Mouse (Mus musculus) ovary, adult 18-20 months (tissue): ENCODE measurements around the gene Rabl6.
"Not testable (repeated sequence)": the region's sequence is repeated elsewhere in the genome, so short reads cannot be mapped to it uniquely, and the experiment has no call there.

Experiments used
- DNase-seq: peaks from one replicate; pipeline ENCODE4 v3.0.0; 2022; ENCODE audit warnings: low spot score, mixed read lengths

Gene Rabl6

DNA sequence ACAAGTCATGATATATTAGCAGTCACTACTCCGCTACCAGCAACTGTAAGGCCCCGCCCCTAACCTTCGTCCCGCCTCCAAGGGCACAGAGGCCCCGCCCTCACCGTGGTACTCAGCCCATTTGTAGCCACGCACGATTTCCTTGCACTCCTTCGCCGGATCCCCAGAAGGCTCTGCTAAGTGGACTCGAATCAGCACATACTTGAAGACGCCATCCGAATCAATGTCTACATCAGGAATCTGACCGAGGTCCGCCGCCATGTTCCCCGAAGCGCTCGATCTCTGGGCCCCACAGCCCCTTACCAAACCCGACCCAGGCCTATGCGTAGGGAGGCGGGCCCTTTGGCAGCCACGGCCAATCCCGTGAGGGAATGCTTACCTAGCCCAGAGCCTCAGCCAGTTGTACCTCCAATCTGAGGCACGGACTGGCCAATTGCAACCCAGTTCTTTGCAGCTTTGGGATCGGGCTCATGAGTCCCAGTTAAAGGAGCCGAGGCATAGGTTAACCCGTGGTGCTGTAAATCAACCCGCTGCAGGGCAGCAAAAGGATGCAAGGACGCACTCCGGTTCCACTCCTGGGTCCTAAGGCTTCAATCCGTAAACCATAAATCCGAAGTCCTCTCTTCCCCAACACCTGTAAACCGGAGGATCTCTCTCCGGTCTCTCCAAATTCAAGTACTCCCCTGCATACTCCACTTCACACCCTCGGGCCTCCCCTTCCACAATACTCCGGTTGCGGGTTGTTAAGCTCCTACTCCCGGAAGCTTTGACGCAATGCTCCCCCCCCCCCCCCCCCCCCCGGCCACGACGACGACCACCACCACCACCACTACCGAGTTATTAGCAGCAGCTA lies 33.5 kb downstream of the Rabl6 start, which contains the start of the genes Mamdc4 and Phpt1:
Gene Mamdc4, minus strand, starts transcription at position 267 of the 853 bp plus-strand sequence.
Gene Phpt1, minus strand, starts transcription at position 646 of the 853 bp plus-strand sequence.
- DNase-seq: peak; percentile 95

DNA sequence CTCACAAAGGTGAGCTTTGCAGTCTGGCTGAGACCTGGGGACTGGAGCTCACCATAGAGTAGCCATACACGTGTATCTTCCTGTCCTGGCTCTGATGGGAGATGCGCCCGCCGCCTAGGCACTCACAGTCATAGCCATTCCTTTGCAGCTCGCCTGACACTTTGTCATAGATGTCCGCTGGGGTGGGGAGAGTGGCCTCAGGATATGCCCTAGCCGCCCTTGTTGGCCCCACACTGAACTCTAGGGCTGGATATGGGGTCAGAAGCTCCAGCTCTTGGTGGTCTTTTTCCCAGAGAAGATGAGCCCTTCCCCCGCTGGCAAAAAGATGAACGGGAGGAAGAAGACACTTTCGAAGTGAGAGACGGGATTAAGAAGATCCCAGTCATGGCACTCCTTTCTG lies 34.2 kb downstream of the Rabl6 start:
- DNase-seq: no peak

DNA sequence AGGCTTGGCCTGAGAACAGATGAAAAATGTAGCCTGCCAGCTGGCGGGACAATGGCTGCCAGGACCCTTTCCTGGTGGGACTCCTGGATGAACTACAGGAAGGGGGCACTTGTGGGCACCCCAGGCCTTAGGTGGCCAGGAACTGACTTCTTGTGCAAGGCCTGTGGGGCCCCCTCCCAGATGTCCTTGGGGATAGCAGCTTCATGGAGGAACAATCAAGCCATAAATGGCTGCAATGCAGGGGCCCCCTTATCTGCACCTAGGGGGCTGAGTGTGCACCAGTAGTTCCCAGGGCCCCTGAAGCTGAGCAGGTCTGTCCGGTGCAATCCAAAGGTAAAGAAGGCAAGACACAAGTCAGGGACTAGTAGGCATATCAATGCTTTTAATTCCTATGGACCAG lies 35.3 kb downstream of the Rabl6 start:
- DNase-seq: no peak

DNA sequence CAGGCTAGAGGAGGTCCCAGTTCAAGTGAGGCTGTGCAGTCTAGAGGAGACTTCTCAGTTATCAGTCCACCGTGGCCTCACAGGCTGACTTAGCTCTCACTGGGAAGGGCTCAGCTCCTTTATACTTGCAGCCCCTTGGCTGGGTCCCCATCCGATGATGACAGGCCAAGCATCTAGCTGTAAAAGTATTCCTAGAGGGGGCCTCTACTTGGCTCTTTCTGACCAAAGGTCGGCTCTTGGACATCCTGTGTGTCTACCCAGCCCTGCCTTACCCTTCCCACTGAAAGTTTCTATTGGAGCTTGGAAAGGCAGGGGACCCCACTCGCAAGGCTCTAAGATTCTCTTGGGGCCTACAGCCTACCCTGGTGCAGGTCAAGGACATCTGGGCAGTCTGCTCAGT lies 37.1 kb downstream of the Rabl6 start:
- DNase-seq: no peak

DNA sequence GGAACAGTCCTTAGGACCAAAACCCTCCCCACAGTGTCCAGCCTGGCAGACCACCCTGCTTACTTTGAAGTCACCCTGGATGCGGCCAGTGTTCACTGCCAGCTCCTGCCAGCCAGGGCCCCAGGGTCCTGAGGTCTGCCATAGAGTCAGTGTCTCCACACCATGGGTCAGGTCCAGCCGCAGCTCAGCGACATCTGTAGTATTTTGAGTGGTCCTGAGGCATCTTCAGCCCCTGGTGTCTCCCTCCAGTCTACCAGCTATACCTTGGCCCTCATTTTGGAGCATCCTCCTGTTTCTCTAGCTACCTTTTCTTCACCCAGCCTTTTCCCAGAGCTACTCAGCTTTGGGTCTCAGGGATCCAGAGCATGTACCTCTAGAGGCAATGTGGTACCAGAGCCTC lies 39.0 kb downstream of the Rabl6 start:
- DNase-seq: no peak

DNA sequence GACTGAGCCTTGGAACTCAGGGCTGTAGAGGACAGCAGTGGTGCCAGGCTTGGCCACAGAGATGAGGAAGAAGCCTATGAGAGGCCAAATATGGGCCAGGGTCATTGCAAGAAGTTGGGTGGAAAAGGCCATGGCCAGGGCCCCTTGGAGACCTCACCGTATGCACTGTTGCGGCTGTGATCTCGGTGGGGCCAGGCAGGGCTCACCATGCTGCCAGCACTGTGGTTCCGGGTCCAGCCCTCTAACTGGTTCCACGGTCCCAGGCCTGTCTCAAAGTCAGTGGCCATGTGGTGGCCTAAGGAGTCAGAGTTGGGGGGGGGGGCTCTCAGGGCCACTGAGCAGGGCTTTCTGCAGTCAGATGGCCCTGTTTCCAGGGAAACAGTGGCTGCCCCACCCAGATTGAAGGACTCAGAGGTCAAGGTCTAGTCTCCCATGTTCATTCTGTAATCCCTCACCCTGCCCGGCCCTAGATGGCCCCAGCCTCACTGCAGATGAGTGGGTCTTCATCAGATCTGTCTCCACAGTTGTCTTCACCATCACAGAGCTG lies 39.8 kb downstream of the Rabl6 start:
- no peak for DNase-seq

DNA sequence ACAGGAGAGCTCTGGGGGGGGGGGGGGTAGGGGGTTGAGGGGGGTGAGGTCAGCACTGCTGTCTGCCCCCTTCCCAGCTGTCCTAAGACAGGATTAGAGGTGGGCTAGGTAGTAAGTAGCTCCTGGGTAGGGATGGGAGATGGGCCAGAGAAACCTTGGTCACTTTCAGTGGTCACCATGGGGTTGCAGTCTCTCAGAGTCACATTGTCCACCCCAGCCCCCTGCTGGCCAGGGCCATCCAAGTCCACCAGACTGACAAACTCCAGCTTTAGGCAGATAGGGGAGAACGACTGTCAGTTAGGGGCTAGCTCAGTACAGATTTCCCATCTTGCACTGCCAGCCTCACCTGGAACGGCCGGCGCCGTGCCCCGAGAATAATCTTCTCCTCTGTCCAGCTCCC lies 41.8 kb downstream of the Rabl6 start:
- DNase-seq: no peak

DNA sequence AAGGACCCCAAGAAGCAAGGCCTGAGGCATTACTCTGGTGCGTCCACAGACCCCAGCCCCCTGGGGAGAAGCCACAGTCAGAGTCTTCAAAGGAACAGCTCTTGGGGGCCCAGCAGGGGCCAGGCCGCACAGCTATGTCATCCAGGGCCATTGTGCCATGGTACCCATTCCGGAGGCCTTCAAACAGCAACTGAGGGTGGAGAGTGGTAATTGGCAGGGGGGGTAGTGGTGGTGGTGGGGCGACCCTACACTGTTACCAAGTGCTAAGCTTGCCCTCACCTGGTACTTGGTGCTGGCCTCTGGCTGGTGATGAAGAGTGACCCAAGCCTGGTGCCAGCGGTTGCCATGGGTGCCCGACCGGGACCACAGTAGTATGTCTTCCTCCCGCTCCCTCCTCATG lies 42.6 kb downstream of the Rabl6 start:
- no peak for DNase-seq

DNA sequence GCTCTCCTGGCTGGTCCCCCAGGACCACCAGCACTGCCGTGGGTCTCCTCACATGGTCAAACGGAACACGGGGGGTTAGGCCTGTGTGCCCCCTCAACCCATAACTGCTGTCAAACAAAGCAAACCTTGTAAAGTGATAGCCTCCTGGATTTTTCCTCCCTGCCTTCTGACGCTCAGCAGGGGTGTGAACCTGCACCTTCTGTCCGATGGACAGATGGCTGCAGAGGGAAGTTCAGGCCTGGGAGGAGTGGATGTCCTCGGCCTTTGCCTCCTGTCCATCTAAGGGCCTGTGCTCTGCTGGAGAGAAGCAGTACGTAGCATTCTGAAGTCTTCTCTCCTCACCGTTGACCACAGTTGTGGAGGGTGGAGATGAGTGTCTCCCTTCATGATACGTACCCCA lies 46.4 kb downstream of the Rabl6 start:
- DNase-seq: no peak

DNA sequence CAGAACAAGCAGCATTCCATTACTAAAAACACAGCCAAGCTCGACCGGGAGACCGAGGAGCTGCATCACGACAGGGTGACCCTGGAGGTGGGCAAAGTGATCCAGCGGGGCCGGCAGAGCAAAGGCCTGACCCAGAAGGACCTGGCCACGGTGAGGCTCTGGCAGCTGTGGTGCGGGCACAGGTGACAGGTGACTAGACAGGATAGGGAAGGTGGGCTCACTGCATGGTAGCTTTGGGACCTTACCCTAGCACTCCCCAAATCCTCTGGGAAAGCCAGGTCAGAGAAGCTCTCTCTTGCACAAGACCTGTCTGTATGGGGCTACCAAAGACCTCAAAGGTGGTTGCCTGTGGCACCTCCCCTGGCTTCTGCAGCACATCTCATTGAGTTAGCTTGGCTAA lies 47.8 kb downstream of the Rabl6 start:
- no peak for DNase-seq

DNA sequence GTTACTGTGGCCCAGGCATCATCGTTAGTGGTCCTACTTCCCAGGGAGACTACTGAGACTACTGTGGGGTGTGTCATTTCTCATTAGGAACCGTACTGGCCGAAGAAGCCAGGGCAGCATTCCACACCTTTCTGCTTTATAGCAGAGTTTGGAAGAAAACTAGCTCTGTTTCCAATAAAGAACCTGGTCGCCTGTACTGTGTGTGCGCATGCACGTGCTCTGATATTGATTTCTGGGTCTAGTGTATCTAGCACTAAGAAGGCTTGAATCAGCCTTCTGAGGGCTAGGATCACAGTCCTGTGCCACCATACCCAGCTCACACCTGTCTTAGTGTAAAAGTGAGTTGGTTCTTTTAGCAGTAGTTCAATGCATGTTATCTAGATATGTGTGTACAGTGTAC lies 49.5 kb downstream of the Rabl6 start:
- no peak for DNase-seq

DNA sequence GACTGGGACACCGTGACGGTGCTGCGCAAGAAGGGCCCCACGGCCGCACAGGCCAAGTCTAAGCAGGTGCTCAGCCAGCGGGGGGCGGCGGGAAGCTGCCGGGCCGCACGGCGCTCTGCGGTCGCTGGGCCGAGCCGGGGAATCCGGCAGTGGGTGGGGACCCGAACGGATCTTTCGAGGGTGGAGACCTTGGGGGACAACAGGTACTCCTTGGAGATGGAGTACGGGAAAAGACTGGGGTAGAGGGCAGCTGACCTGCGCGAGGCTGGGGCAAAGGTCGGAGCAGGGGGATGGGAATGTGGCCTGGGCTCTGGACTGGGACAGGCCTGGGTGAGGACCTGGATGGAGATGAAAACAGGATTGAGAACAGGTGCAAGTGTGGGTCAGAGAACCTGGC lies 50.4 kb downstream of the Rabl6 start:
- DNase-seq: no peak

DNA sequence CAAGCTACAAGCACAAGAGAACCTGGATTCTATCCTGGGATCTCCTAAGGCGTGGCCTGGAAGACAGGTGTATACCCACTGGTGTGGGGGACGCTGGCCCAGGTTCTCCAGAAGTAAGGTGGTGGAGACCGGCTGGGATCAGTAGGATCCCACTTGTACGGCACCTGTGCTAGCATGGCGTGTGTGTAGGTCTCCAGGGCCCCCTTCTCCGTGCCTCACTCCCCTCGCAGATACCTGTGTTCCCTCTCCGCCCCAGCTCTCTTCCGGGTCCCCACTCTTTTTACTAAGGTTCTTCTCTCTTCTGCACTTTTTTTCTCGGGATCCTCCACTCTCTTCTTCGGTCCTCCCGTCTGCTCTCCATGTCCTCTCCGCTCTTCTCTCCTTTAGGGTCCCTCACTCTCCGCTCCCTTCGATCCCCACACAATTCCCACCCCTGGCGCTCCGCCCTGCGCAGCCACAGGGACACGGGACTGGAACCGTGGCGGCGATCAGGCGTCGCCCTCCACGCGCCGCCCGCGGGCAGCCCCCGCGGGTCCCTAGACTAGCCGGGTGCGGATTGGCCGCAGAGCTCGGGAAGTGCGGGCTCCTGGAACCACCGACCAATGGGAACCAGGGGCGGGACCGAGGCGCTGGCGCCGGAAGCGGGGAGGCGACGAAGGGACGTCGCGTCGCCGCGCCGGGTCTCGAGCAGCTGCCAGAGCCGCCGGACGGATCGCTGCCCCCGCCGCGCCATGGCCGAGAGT lies 50.9 kb downstream of the Rabl6 start, which contains the start of gene Edf1:
Gene Edf1, plus strand, starts transcription at position 627 of the 743 bp plus-strand sequence.
- peak; percentile 92 for DNase-seq

DNA sequence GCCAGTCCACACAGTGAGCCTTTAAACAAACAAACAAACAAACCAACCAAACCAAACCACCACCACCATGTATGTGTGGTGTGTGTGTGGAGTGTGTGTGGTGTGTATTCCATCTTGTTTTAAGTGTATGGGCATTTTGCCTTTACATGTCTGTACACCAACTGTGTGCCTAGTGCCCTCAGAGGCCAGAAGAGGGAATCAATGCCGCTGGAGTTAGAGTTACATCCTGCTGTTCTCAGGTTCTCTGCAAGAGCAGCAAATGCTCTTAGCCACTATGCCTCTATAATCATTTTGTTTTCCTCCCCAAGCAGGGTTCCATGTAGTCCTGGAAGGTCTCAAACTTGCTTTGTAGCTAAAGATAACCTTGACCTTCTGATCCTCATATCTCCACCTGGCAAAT lies 52.0 kb downstream of the Rabl6 start:
- DNase-seq: no peak

DNA sequence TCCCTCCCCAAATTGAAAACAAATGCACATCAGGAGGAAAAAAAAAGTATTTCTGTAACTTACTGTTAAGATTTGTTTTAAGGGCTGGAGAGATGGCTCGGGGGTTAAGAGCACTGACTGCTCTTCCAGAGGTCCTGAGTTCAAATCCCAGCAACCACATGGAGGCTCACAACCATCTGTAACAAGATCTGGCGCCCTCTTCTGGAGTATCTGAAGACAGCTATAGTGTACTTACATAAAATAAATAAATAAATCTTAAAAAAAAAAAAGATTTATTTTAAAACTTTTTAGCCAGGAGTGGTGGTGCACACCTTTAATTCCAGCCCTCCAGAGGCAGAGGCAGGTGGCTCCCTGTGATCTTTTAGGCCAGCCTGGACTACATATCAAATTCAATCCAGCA lies 52.8 kb downstream of the Rabl6 start:
- DNase-seq: not testable (repeated sequence)

DNA sequence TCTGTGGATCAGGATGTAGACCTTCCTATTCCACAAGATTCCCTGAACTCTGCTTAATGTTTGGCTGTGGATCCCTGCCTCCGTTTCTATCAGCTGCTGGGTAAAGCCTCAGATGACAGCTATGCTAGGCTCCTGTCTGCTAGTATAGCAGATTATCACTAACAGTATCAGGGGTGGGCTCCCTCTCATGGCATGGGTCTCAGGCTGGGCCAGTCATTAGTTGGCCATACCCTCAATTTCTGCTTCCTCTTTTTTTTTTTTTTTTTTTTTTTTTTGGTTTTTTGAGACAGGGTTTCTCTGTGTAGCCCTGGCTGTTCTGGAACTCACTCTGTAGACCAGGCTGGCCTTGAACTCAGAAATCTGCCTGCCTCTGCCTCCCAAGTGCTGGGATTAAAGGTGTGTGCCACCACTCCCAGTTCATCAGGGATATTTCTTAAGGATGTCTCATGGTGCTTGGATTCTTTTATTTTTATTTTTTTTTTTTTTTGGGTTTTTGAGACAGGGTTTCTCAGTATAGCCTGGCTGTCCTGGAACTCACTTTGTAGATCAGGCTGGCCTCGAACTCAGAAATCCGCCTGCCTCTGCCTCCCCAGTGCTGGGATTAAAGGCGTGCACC lies 55.0 kb downstream of the Rabl6 start:
- not testable (repeated sequence) for DNase-seq

DNA sequence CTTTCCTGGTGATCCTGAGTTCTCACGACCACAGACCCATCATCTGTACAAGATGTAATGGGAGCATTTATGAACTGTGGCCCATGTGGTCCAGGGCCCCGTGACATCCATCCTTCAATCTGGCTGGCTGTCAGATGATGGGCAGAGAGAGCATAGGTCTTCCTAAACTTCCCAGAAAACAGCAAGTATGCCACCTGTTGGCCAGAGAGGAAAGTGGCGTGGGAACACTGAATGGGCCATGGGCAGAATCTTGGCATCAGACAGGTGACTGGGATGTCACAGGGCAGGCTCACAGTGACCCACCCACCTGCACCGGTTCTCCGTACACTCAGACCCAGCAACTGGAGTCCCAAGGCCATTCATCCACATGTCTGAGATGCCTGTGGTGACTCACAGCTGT lies 57.1 kb downstream of the Rabl6 start:
- DNase-seq: no peak

DNA sequence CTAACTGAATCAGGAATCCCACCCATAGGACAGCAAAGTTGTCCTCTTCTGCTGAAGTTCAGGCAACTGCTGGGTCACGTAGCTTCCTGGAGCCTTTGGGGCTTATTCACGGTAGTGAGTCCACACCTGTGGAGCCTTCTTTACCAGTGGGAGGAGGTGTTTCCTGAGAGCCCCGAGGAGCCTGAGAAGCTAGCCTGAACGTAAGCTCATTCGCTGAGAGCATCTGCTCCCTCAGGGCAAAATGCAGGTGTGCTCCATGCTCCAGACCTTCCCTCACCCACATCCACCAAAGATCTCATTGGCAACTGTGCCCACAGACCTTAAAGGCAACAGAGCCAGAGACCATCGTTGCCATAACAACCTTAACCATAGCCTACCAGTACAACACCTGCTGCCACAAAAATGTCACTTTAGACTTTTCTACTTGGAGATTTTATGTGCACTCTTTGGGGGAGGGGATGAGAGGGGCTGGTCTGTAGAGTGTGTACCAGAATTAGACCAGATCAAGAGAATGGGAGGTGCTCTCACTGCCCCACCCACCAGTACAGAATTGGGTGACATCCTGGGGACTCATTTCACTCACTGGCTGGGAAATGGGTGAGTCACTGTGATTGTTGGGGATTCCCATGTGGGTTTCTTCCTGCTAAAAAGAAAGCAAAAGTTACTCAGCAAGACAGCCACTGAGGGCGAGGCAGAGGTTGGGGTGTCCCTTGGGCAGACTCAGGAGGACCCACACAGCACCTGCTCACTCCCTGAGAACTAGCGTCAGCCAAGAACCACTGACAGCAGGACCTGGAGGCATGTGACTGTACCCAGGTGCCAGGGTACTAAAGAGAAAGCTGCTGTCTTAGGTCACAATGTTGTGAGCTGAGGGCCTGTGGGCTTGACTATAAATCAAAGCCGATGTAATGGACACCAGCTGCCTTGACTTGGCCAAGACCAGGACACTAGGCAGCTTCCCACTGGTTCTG lies 59.0 kb downstream of the Rabl6 start:
- DNase-seq: no peak

DNA sequence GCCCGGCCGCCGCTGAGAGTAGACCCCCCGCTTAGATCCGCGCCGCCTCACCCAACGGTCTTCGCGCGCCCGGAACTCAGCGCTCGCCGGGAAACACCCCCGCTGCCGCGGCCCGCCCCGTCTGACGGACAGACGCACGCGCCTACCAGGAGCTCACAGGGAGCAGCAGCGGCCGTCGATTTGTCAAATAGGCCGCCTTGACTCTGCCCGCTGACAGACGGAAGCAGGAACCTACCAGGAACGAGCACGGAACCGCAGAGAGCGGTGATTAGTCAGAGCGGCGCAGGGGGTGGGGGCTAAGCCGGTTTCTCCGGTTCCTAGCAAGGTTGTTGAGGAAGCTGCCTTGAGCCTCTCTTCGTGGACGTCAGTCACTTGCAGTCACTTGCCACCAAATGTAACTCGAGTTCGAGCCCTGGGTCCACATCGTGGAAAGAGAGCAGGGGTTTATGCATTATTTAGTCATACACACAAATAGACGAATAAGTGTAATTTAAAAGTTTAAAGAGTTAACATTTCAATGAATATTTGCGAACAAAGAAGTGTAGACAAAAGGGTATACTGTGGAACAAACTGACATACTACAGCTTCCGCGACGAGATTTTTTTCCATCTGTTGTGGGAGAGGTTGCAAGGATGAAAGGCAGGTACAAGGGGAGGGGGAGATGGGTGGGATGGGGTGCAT lies 61.4 kb downstream of the Rabl6 start, which contains the start of gene Traf2:
Gene Traf2, minus strand, starts transcription at position 130 of the 681 bp plus-strand sequence.
- peak; percentile 98 for DNase-seq

DNA sequence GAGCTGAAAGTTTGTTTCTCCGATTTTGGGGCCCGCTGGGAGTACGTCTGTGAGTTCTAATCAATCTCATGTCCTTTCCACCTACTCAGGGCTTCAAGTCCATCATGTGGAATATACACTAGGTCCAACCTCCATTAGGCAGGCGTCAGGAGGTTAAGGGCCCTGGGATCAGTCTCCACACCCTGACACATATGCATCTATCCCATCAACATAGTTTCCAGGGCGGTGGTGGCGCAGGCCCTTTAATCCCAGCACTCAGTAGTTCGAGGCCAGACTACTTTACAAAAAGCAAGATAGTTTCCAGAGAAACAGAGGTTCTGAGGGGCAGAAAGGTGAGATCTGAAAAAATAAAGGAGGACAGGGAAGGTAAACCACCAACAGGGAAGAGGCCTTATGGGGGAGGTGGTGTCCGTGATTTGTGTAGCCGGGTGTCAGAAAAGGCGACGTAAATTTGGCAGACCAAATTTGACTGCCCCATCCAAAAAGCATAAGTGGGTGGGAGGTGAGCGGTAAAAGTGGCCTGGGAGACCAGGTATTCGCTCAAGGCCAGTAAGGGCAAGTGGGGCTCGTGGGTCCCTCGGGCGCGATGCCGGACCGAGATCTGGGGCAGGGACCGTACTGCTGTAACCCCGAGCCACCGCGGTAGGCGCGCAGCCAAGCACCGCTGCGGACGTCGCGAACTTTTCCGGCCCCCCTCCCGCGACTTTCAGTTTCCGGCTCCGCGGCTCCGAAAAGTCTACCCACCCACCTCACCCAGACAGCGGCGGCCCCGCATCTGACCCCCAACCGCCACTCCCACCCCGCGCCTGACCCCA lies 62.1 kb downstream of the Rabl6 start:
- no peak for DNase-seq
